Mouse (Mus musculus) myocyte (in vitro differentiated cells): ENCODE measurements around the gene Gm11567.
"Not testable (repeated sequence)": the region's sequence is repeated elsewhere in the genome, so short reads cannot be mapped to it uniquely, and the experiment has no call there.

Experiments
- POLR2A ChIP-seq: IDR thresholded peaks from one replicate; pipeline ENCODE4 v1.6.1; 2011; ENCODE audit warnings: low read depth, mild to moderate bottlenecking, control low read depth, moderate library complexity; ENCODE audit not compliant: insufficient read length
- TCF12 ChIP-seq: IDR thresholded peaks from one replicate; pipeline ENCODE4 v1.6.1; 2011; ENCODE audit warnings: mild to moderate bottlenecking, control low read depth; ENCODE audit not compliant: poor library complexity, insufficient read depth, severe bottlenecking

- not testable (repeated sequence) for TF ChIP-seq TCF12, POLR2A
Observed at GRCm38 (mm10) chr11:99878887-99879286, at the start of gene Gm11567.
